Mouse (Mus musculus) small intestine, adult 2 months (tissue): ENCODE measurements around the gene Rtcb.

Experiments used
- CTCF ChIP-seq: fragments of 200-500 bp; IDR thresholded peaks from 2 replicates; pipeline ENCODE4 v1.5.1; 2012; ENCODE audit warnings: low read depth, mild to moderate bottlenecking, control low read depth, inconsistent platforms, low read length, moderate library complexity, mixed read lengths; ENCODE audit not compliant: insufficient replicate concordance, insufficient read length; ENCODE audit errors: extremely low read depth
- POLR2A ChIP-seq: fragments of 200-500 bp; IDR thresholded peaks from 2 replicates; pipeline ENCODE4 v1.6.1; 2012; ENCODE audit warnings: low read depth, mild to moderate bottlenecking, control low read depth, inconsistent platforms, low read length, moderate library complexity

DNA sequence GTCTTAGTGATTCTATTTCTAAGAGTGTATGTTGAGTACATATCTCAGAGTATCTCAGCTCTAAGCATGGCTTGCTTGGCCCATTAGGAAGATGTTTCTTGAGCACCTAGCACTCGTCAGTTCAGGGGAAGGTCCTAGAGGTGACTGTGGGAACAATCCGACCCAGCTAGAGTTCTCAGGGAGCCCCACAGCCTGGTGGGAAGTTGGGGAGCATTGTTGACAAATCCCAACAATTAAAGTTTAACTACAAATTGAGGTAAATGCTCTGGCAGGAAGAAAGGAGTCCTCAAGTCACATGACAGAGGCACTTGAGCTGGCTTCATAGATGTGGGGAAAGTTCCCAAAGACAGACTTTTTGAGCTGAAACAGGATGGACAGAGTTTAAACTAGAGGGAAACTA, 11.1 kb upstream of the Rtcb start:
- TF ChIP-seq CTCF (no peak), POLR2A (no peak)
